Mouse (Mus musculus) hindbrain, embryonic 14.5 days (tissue): ENCODE measurements around the gene Phb2. TPM values are rescaled to one million over a fixed set of nuclear protein-coding genes. Genes with fewer than 3 reads are reported as not detected.

Source experiments
- ATAC-seq: fragments of 200-750 bp; cut with Nextera tagmentation; 2 replicates; pipeline ENCODE4 v1.8.0; 2017; ENCODE audit warnings: moderate number of reproducible peaks, mild to moderate bottlenecking, moderate TSS enrichment, moderate library complexity; ENCODE audit not compliant: low FRiP score
- DNase-seq: peaks from one replicate; pipeline ENCODE4 v3.0.0-alpha.2; 2015; ENCODE audit warnings: low spot score
- H3K27ac ChIP-seq: fragments of 300-500 bp; sonication (generic); 2 replicates; pipeline ENCODE4 v1.5.1; 2014; ENCODE audit warnings: mild to moderate bottlenecking, moderate library complexity
- H3K27me3 ChIP-seq: fragments of 300-500 bp; sonication (generic); 2 replicates; pipeline ENCODE4 v1.6.1; 2014; ENCODE audit warnings: mild to moderate bottlenecking, low read length, mixed read lengths; ENCODE audit not compliant: control insufficient read depth, insufficient read depth
- H3K36me3 ChIP-seq: fragments of 300-500 bp; sonication (generic); replicated peaks from 2 replicates; pipeline ENCODE4 v1.6.1; 2014; ENCODE audit not compliant: control insufficient read depth, insufficient read depth
- H3K4me1 ChIP-seq: fragments of 300-500 bp; sonication (generic); replicated peaks from 2 replicates; pipeline ENCODE4 v1.6.1; 2014; ENCODE audit warnings: antibody characterized with exemption, low read length, mixed read lengths; ENCODE audit not compliant: control insufficient read depth, insufficient read depth
- H3K4me2 ChIP-seq: fragments of 300-500 bp; sonication (generic); replicated peaks from 2 replicates; pipeline ENCODE4 v1.6.1; 2014; ENCODE audit warnings: mild to moderate bottlenecking, moderate library complexity
- H3K4me3 ChIP-seq: fragments of 300-500 bp; sonication (generic); replicated peaks from 2 replicates; pipeline ENCODE4 v1.5.1; 2014; ENCODE audit warnings: mild to moderate bottlenecking, low read length
- H3K9ac ChIP-seq: fragments of 300-500 bp; sonication (generic); 2 replicates; pipeline ENCODE4 v1.6.1; 2014
- H3K9me3 ChIP-seq: fragments of 300-500 bp; sonication (generic); 2 replicates; pipeline ENCODE4 v1.6.1; 2016; ENCODE audit warnings: low read length; ENCODE audit not compliant: control insufficient read depth
- WGBS: fragments of 180-500 bp; shearing (Covaris S2); extraction: QIAGEN DNeasy Blood & Tissue Kit; methylation state at CpG from one replicate; pipeline ENCODE4 v1.1.7; 2014; 5-methylcytosine and 5-hydroxymethylcytosine counted together
- microRNA counts: library from miRNA; unstranded; fragments of <30 nt; microRNA quantifications from one replicate; lab custom pipeline; 2016
- microRNA-seq: library from miRNA; unstranded; fragments of <30 nt; microRNA quantifications from one replicate; pipeline ENCODE4, GENCODE M21; 2016
- polyA plus RNA-seq: library from polyadenylated mRNA; unstranded; fragments of >200 nt; fragmentation: Nextera tagmentation; extraction: Ambion mirVana; gene quantifications from 2 replicates; pipeline ENCODE4 v1.2.1, GENCODE M21; 2014

The Phb2 gene
- polyA plus RNA-seq, 1 experiment from 2014 or later = 242 TPM

- DNase-seq = peak; percentile 70
- H3K4me3 ChIP-seq = no peak overlapping the region
- no peaks in the 10 kb centered on the region for H3K27me3 ChIP-seq
- H3K27ac ChIP-seq = peak overlapping the region; percentile 97; the same call in 1 of the 2 replicates
- 1% methylated on average over 5 of the region's 5 CpGs for WGBS
- H3K4me1 ChIP-seq = peaks cover 34% of the 10 kb centered on the region
- no peak overlapping the region for H3K9ac ChIP-seq
- ATAC-seq = no peak
- no peaks in the 10 kb centered on the region for H3K36me3 ChIP-seq
- peak overlapping the region; percentile 61; the same call in 1 of the 2 replicates for H3K4me2 ChIP-seq
- no peaks in the 10 kb centered on the region for H3K9me3 ChIP-seq
These were observed 47.1 kb downstream of the Phb2 start for GRCm38 (mm10) chr6:124759259-124759658.

GRCm38 (mm10) chr6:124765951-124766350, 53.8 kb downstream of the Phb2 start:
- Histone ChIP-seq H3K27me3 (no peaks in the 10 kb centered on the region), H3K9ac (no peak overlapping the region), H3K36me3 (no peaks in the 10 kb centered on the region), H3K4me3 (no peak overlapping the region), H3K4me1 (peaks cover 15% of the 10 kb centered on the region; the same call in 1 of the 2 replicates), H3K9me3 (no peaks in the 10 kb centered on the region), H3K27ac (no peak overlapping the region), H3K4me2 (no peak overlapping the region)
- DNase-seq (no peak), ATAC-seq (no peak)
- 86% methylated on average over 7 of the region's 7 CpGs for WGBS

MicroRNAs encoded within 50 kb of the gene (microRNA counts, 519-probe panel; counts per million panel counts)
- not detected for microRNA mmu-miR-141 (lab: Ali Mortazavi, UCI)
- not detected for microRNA mmu-miR-200c (lab: Ali Mortazavi, UCI)

Small RNA genes lying within 50 kb of the gene (microRNA-seq; reads per million reads assigned to microRNA genes)
- 4.2 reads per million, percentile 19 among the genes with 10 or more reads in this experiment for gene Mir141
- gene Mir200c = 21.5 reads per million, percentile 36 among the genes with 10 or more reads in this experiment

Other genes with a start within 250 kb of the Phb2 start
- gene Clstn3, start 247.5 kb upstream of the Phb2 start, polyA plus RNA-seq = 94.2 and 110 TPM in 2 replicates
- gene C1rl, start 219.2 kb upstream of the Phb2 start, polyA plus RNA-seq = 0.31 and 0.46 TPM in 2 replicates
- gene C1ra, start 199.9 kb upstream of the Phb2 start, polyA plus RNA-seq = 0.20 and 0.26 TPM in 2 replicates
- 0.59 and 0.77 TPM in 2 replicates for gene C1s1, start 170.0 kb upstream of the Phb2 start, polyA plus RNA-seq
- gene C1rb, start 142.0 kb upstream of the Phb2 start, polyA plus RNA-seq = not detected in 2 replicates
- 0.07 TPM in 1 of 2 replicates, not detected in the other for gene C1s2, start 76.3 kb upstream of the Phb2 start, polyA plus RNA-seq
- gene Lpcat3, start 49.3 kb upstream of the Phb2 start, polyA plus RNA-seq = 42.4 and 42.9 TPM in 2 replicates
- gene Emg1, start 158 bp upstream of the Phb2 start, polyA plus RNA-seq = 91.4 and 94.1 TPM in 2 replicates
- gene Ptpn6, start 26.4 kb downstream of the Phb2 start, polyA plus RNA-seq = 3.5 and 4.3 TPM in 2 replicates
- 616 and 701 TPM in 2 replicates for gene Grcc10, start 29.0 kb downstream of the Phb2 start, polyA plus RNA-seq
- gene Gm45234, start 43.7 kb downstream of the Phb2 start, polyA plus RNA-seq = not detected in 2 replicates
- gene Atn1, start 44.2 kb downstream of the Phb2 start, polyA plus RNA-seq = 25.9 and 26.0 TPM in 2 replicates
- gene Eno2, start 57.3 kb downstream of the Phb2 start, polyA plus RNA-seq = 142 and 174 TPM in 2 replicates
- 3.7 and 6.4 TPM in 2 replicates for gene Lrrc23, start 67.4 kb downstream of the Phb2 start, polyA plus RNA-seq
- 5.2 and 6.6 TPM in 2 replicates for gene Spsb2, start 96.3 kb downstream of the Phb2 start, polyA plus RNA-seq
- gene Tpi1, start 102.0 kb downstream of the Phb2 start, polyA plus RNA-seq = 413 and 474 TPM in 2 replicates
- gene Usp5, start 117.1 kb downstream of the Phb2 start, polyA plus RNA-seq = 180 and 182 TPM in 2 replicates
- 29.3 and 36.2 TPM in 2 replicates for gene Cdca3, start 117.2 kb downstream of the Phb2 start, polyA plus RNA-seq
- 0.21 and 1.2 TPM in 2 replicates for gene Gnb3, start 127.9 kb downstream of the Phb2 start, polyA plus RNA-seq
- gene P3h3, start 145.4 kb downstream of the Phb2 start, polyA plus RNA-seq = 13.3 and 17.6 TPM in 2 replicates
- gene Gpr162, start 151.6 kb downstream of the Phb2 start, polyA plus RNA-seq = 16.6 and 17.6 TPM in 2 replicates
- 0.27 and 0.35 TPM in 2 replicates for gene Cd4, start 175.9 kb downstream of the Phb2 start, polyA plus RNA-seq
- 2.1 and 2.8 TPM in 2 replicates for gene Lag3, start 199.4 kb downstream of the Phb2 start, polyA plus RNA-seq
- 674 and 707 TPM in 2 replicates for gene Ptms, start 207.8 kb downstream of the Phb2 start, polyA plus RNA-seq
- gene Mlf2, start 219.1 kb downstream of the Phb2 start, polyA plus RNA-seq = 577 and 614 TPM in 2 replicates